Mouse (Mus musculus) embryonic facial prominence, embryonic 11.5 days (tissue): ENCODE measurements at regions not wholly inside any gene's neighbourhood (a gene's known extent, or its start where the extent isn't known, plus 50 kb on each side); places are given as distances from the start of the nearest gene placed in this dataset.
A peak's percentile ranks its signal among the peaks of the same experiment; 100 is the strongest.

Experiments
- ATAC-seq: fragments of 200-750 bp; cut with Nextera tagmentation; replicated peaks from 2 replicates; pipeline ENCODE4 v1.8.0; 2017; ENCODE audit warnings: low read depth; ENCODE audit not compliant: insufficient number of reproducible peaks, low FRiP score, low TSS enrichment
- DNase-seq: peaks from one replicate; pipeline ENCODE4 v3.0.0-alpha.2; 2015; ENCODE audit warnings: low spot score
- H3K27ac ChIP-seq: fragments of 300-500 bp; sonication (generic); replicated peaks from 2 replicates; pipeline ENCODE4 v1.5.1; 2014; ENCODE audit warnings: mild to moderate bottlenecking, low read depth, low read length, control low read depth
- H3K27me3 ChIP-seq: fragments of 300-500 bp; sonication (generic); 2 replicates; pipeline ENCODE4 v1.6.1; 2014; ENCODE audit warnings: mild to moderate bottlenecking, low read length, moderate library complexity, mixed read lengths; ENCODE audit not compliant: control insufficient read depth, insufficient read depth
- H3K36me3 ChIP-seq: fragments of 300-500 bp; sonication (generic); replicated peaks from 2 replicates; pipeline ENCODE4 v1.6.1; 2014; ENCODE audit warnings: low read depth, mild to moderate bottlenecking, low read length, moderate library complexity, mixed read lengths; ENCODE audit not compliant: control insufficient read depth, insufficient read depth
- H3K4me1 ChIP-seq: fragments of 300-500 bp; sonication (generic); 2 replicates; pipeline ENCODE4 v1.6.1; 2014; ENCODE audit warnings: low read length, mixed read lengths; ENCODE audit not compliant: control insufficient read depth, insufficient read depth
- H3K4me2 ChIP-seq: fragments of 300-500 bp; sonication (generic); 2 replicates; pipeline ENCODE4 v1.6.1; 2014; ENCODE audit warnings: low read depth, mild to moderate bottlenecking, control low read depth, low read length, moderate library complexity
- H3K4me3 ChIP-seq: fragments of 300-500 bp; sonication (generic); 2 replicates; pipeline ENCODE4 v1.5.1; 2014; ENCODE audit warnings: low read depth, low read length, control low read depth
- H3K9ac ChIP-seq: fragments of 300-500 bp; sonication (generic); replicated peaks from 2 replicates; pipeline ENCODE4 v1.6.1; 2014; ENCODE audit warnings: mild to moderate bottlenecking, control low read depth, low read length
- H3K9me3 ChIP-seq: fragments of 300-500 bp; sonication (generic); replicated peaks from 2 replicates; pipeline ENCODE4 v1.6.1; 2016; ENCODE audit warnings: mild to moderate bottlenecking, low read length, inconsistent platforms, mixed read lengths; ENCODE audit not compliant: control insufficient read depth
- whole genome bisulfite sequencing: fragments of 180-500 bp; shearing (Covaris S2); extraction: QIAGEN DNeasy Blood & Tissue Kit; methylation state at CpG from one replicate; pipeline ENCODE4 v1.1.7; 2014; 5-methylcytosine and 5-hydroxymethylcytosine counted together

- DNase-seq (no peak), ATAC-seq (no peak)
- Histone ChIP-seq H3K4me3 (no peak overlapping the region), H3K27ac (no peak overlapping the region), H3K9ac (no peak overlapping the region), H3K27me3 (no peaks in the 10 kb centered on the region), H3K9me3 (no peaks in the 10 kb centered on the region), H3K4me2 (no peak overlapping the region), H3K4me1 (no peaks in the 10 kb centered on the region), H3K36me3 (no peaks in the 10 kb centered on the region)
- WGBS = 80% methylated on average over 2 of the region's 2 CpGs
Measured at GRCm38 (mm10) chr2:117399487-117399886, 56.7 kb upstream of the Rasgrp1 start.

GRCm38 (mm10) chr2:117403425-117404175 lies 60.8 kb upstream of the Rasgrp1 start:
- 90% methylated on average over 4 of the region's 4 CpGs for WGBS
- H3K4me3 ChIP-seq = no peak overlapping the region
- H3K27ac ChIP-seq = no peak overlapping the region
- no peak overlapping the region for H3K4me2 ChIP-seq
- no peaks in the 10 kb centered on the region for H3K36me3 ChIP-seq
- DNase-seq (no peak), ATAC-seq (no peak)
- H3K9ac ChIP-seq = no peak overlapping the region
- H3K27me3 ChIP-seq = no peaks in the 10 kb centered on the region
- no peaks in the 10 kb centered on the region for H3K9me3 ChIP-seq
- no peaks in the 10 kb centered on the region for H3K4me1 ChIP-seq

GRCm38 (mm10) chr2:117405453-117405852 lies 62.7 kb upstream of the Rasgrp1 start:
- H3K27ac ChIP-seq = no peak overlapping the region
- 0 out of 2 replicates have a peak, but pooled peaks have one; percentile 52 for ATAC-seq
- H3K4me2 ChIP-seq = no peak overlapping the region
- no peak for DNase-seq
- no peak overlapping the region for H3K4me3 ChIP-seq
- no peaks in the 10 kb centered on the region for H3K4me1 ChIP-seq
- no peaks in the 10 kb centered on the region for H3K36me3 ChIP-seq
- no peak overlapping the region for H3K9ac ChIP-seq
- H3K9me3 ChIP-seq = no peaks in the 10 kb centered on the region
- WGBS = 56% methylated on average over 2 of the region's 2 CpGs
- no peaks in the 10 kb centered on the region for H3K27me3 ChIP-seq

- no peaks in the 10 kb centered on the region for H3K27me3 ChIP-seq
- no peak overlapping the region for H3K27ac ChIP-seq
- DNase-seq (no peak), ATAC-seq (no peak)
- 81% methylated on average over 5 of the region's 5 CpGs for WGBS
- no peak overlapping the region for H3K4me3 ChIP-seq
- H3K36me3 ChIP-seq = no peaks in the 10 kb centered on the region
- no peaks in the 10 kb centered on the region for H3K9me3 ChIP-seq
- H3K9ac ChIP-seq = no peak overlapping the region
- H3K4me1 ChIP-seq = no peaks in the 10 kb centered on the region
- no peak overlapping the region for H3K4me2 ChIP-seq
Measured at GRCm38 (mm10) chr2:117408241-117408640, 65.4 kb upstream of the Rasgrp1 start.

- no peaks in the 10 kb centered on the region for H3K36me3 ChIP-seq
Measured at GRCm38 (mm10) chr2:117412045-117412606, 69.3 kb upstream of the Rasgrp1 start.

GRCm38 (mm10) chr2:117417229-117417970 lies 74.6 kb upstream of the Rasgrp1 start:
- ATAC-seq = no peak
- no peaks in the 10 kb centered on the region for H3K9me3 ChIP-seq
- H3K27me3 ChIP-seq = no peaks in the 10 kb centered on the region
- H3K4me3 ChIP-seq = no peak overlapping the region
- DNase-seq = no peak
- H3K4me1 ChIP-seq = no peaks in the 10 kb centered on the region
- no peak overlapping the region for H3K27ac ChIP-seq
- H3K4me2 ChIP-seq = no peak overlapping the region
- H3K9ac ChIP-seq = no peak overlapping the region
- no peaks in the 10 kb centered on the region for H3K36me3 ChIP-seq
- WGBS = 77% methylated on average over 8 of the region's 8 CpGs

More at GRCm38 (mm10) chr2:117412045-117412606, 69.3 kb upstream of the Rasgrp1 start:
- H3K27me3 ChIP-seq = no peaks in the 10 kb centered on the region
- H3K4me3 ChIP-seq = no peak overlapping the region
- H3K4me1 ChIP-seq = no peaks in the 10 kb centered on the region
- 43% methylated on average over 4 of the region's 4 CpGs for WGBS
- DNase-seq = no peak
- H3K9me3 ChIP-seq = no peaks in the 10 kb centered on the region
- H3K27ac ChIP-seq = no peak overlapping the region
- H3K4me2 ChIP-seq = no peak overlapping the region
- no peak overlapping the region for H3K9ac ChIP-seq
- no peak for ATAC-seq

- Histone ChIP-seq H3K4me2 (no peak overlapping the region), H3K36me3 (no peaks in the 10 kb centered on the region), H3K4me1 (no peaks in the 10 kb centered on the region), H3K27me3 (no peaks in the 10 kb centered on the region), H3K9me3 (no peaks in the 10 kb centered on the region), H3K4me3 (no peak overlapping the region), H3K27ac (no peak overlapping the region), H3K9ac (no peak overlapping the region)
- 88% methylated on average over 8 of the region's 8 CpGs for WGBS
- DNase-seq = no peak
- ATAC-seq = no peak
Measured at GRCm38 (mm10) chr2:117418121-117418615, 75.4 kb upstream of the Rasgrp1 start.

- Histone ChIP-seq H3K36me3 (no peaks in the 10 kb centered on the region), H3K27ac (no peak overlapping the region), H3K4me2 (no peak overlapping the region), H3K4me1 (no peaks in the 10 kb centered on the region), H3K9ac (no peak overlapping the region), H3K9me3 (no peaks in the 10 kb centered on the region), H3K27me3 (no peaks in the 10 kb centered on the region), H3K4me3 (no peak overlapping the region)
- no peak for DNase-seq
- 71% methylated on average over 3 of the region's 3 CpGs for WGBS
- no peak for ATAC-seq
Measured at GRCm38 (mm10) chr2:117418711-117419110, 75.9 kb upstream of the Rasgrp1 start.
